Mouse (Mus musculus) heart, embryonic 10.5 days (tissue): ENCODE results near the gene Ovol3. TPM values are rescaled to one million over a fixed set of nuclear protein-coding genes. Genes with fewer than 3 reads are reported as not detected.

Experiments
- DNase-seq: peaks from one replicate; pipeline ENCODE4 v3.0.0-alpha.2; 2017; ENCODE audit warnings: low spot score
- H3K27ac ChIP-seq: fragments of 300-500 bp; sonication (generic); 2 replicates; pipeline ENCODE4 v1.5.1; 2016; ENCODE audit warnings: mild to moderate bottlenecking
- H3K27me3 ChIP-seq: fragments of 300-500 bp; sonication (generic); 2 replicates; pipeline ENCODE4 v1.6.1; 2016; ENCODE audit warnings: mild to moderate bottlenecking; ENCODE audit not compliant: poor library complexity, insufficient read depth, severe bottlenecking
- H3K36me3 ChIP-seq: fragments of 300-500 bp; sonication (generic); 2 replicates; pipeline ENCODE4 v1.6.1; 2016; ENCODE audit warnings: mild to moderate bottlenecking, moderate library complexity
- H3K4me1 ChIP-seq: fragments of 300-500 bp; sonication (generic); 2 replicates; pipeline ENCODE4 v1.6.1; 2016; ENCODE audit warnings: mild to moderate bottlenecking
- H3K4me3 ChIP-seq: fragments of 300-500 bp; sonication (generic); 2 replicates; pipeline ENCODE4 v1.5.1; 2016; ENCODE audit warnings: mild to moderate bottlenecking, moderate library complexity
- H3K9me3 ChIP-seq: fragments of 300-500 bp; sonication (generic); 2 replicates; pipeline ENCODE4 v1.6.1; 2016; ENCODE audit warnings: mild to moderate bottlenecking, moderate library complexity
- WGBS: fragments of 180-500 bp; shearing (Covaris S2); methylation state at CpG from one replicate; pipeline ENCODE4 v1.1.7; 2016; 5-methylcytosine and 5-hydroxymethylcytosine counted together
- polyA plus RNA-seq: library from polyadenylated mRNA; unstranded; fragments of >200 nt; fragmentation: Nextera tagmentation; extraction: Ambion mirVana; gene quantifications from 2 replicates; pipeline ENCODE4 v1.2.1, GENCODE M21; 2016

The Ovol3 gene
- polyA plus RNA-seq, 1 experiment from 2014 or later = not detected

DNA sequence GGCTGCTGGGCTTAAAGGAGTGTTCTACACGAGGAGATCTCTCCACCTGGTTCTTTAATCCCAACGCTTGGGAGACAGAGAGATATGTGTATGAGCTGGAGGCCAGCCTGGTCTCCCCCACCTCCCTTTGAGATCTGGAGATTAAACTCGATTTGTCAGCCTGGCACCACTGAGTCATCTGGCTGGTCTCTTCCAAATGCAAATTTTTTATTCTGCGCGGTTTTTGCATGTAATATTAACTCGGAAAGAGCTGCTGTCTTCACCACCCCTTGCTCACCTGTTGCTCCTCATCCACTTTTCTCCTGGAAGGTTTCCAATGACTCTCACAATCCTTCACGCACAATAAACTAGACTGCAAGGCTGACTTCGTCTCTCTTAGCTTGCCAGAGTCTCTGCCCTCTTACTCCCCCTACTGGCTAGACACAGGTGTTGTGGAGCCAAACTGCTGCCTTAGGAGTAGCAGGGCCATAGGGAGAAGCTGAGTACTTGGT lies 37.0 kb downstream of the Ovol3 start, which contains the start of gene Capns1:
Gene Capns1, minus strand, starts transcription at position 331 of the 491 bp plus-strand sequence.
- H3K4me3 ChIP-seq = peak within 1 kb of the TSS; percentile 31
- WGBS = 11% methylated on average over 8 of the region's 8 CpGs

DNA sequence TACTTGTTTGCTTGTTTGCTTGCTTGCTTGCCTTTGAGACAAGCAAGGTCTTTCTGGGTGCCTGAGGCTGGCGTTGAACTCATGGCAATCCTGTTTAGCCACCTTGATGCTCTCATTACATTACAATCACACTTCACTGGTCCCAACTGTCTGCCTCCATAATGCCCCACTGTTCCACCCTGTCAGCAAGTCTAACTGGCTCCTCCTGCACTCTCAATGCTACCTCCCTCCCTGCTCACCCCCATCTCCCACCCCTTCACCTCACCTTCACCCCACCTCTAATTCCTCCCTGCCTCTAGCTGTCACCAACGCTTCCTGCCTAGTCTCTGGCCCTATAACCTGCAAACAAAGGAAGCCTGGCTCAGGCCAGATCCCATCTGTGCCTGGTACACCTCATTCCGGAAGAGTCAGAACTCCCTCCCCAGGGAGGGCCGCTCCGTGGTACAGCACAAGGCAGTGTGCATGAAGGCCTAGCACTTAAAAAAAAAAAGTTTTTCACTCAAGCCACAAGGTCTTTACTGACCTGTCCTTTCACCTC lies 37.9 kb downstream of the Ovol3 start:
- Histone ChIP-seq H3K36me3 (peaks cover 2% of the 10 kb centered on the region; the same call in 1 of the 2 replicates), H3K27me3 (no peaks in the 10 kb centered on the region), H3K4me3 (no peak overlapping the region; the same call in 1 of the 2 replicates), H3K27ac (0 out of 2 replicates have a peak overlapping the region, but pooled peaks have one; percentile 52), H3K4me1 (peaks cover 39% of the 10 kb centered on the region), H3K9me3 (no peaks in the 10 kb centered on the region)
- 58% methylated on average over 5 of the region's 5 CpGs for WGBS
- DNase-seq = no peak

More for the DNA sequence above, 37.0 kb downstream of the Ovol3 start, which contains the start of gene Capns1:
- Histone ChIP-seq H3K27ac (peak within 1 kb of the TSS; percentile 52; the same call in 1 of the 2 replicates), H3K27me3 (no peaks in the 10 kb centered on the region), H3K36me3 (no peaks in the 10 kb centered on the region), H3K4me1 (peaks cover 34% of the 10 kb centered on the region), H3K9me3 (no peaks in the 10 kb centered on the region)
- peak; percentile 87 for DNase-seq

DNA sequence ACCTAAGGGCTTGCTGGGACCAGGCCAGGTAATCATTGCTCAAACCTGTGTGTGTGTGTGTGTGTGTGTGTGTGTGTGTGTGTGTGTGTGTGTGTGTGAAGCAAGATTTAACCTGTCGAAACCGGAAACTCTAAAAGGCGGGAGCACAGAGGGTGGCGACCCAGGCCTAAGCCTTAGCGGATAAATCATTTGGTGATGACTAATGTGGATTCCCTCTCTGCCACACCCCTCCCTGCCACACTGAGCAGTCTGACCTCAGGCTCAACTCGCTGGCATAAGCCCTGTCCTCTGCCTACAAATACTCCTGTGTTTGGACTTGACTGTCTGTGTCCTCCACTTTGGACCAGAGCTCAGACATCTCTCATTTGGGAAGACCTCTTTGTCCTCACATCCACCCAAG lies 39.4 kb downstream of the Ovol3 start:
- WGBS = 81% methylated on average over 6 of the region's 6 CpGs
- H3K4me3 ChIP-seq = no peak overlapping the region
- no peak for DNase-seq

DNA sequence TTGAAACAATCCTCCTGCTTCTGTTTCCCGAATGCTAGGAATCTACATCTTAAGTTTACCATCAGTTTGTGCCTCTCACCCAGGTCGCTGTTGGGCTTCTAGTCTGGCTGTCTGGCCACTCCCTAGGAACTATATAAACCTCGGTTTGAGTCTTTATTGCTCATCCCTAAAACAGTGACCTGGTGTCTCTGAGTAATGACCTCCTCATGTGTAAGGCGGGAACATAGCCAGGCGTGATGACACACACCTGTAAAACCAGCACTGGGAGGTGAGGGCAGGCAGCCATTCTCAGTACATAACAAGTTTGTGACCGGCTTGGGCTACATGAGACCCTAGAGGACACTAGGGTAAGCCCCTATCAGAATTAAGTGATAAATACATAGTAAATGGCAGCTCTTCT lies 40.1 kb downstream of the Ovol3 start:
- H3K36me3 ChIP-seq = peaks cover 24% of the 10 kb centered on the region
- WGBS = 70% methylated on average over 6 of the region's 6 CpGs

More for the DNA sequence above, 39.4 kb downstream of the Ovol3 start:
- H3K27me3 ChIP-seq = no peaks in the 10 kb centered on the region
- H3K4me1 ChIP-seq = peaks cover 40% of the 10 kb centered on the region
- H3K36me3 ChIP-seq = peaks cover 17% of the 10 kb centered on the region
- no peak overlapping the region for H3K27ac ChIP-seq
- no peaks in the 10 kb centered on the region for H3K9me3 ChIP-seq

DNA sequence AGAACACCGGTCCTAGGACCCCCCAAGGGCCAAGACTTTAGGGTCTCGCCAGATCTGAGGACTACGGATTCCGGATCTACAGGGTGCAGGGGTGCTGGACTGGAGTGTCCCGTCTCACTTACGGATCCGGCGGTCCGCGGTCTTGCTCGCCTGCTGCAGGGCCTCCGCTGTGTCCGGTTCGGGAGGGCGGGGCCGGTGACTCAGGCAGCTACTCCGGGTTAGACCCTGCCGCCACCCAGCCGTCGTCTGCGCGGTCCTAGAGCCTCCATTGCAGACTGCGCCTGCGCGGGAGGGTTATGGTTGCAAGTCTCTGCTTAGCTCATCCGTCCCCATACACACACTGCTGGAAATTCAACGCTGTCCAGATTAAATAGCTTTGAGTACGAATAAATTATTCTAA lies 40.6 kb downstream of the Ovol3 start:
- peak overlapping the region; percentile 85 for H3K4me3 ChIP-seq

More for the DNA sequence above, 40.1 kb downstream of the Ovol3 start:
- Histone ChIP-seq H3K4me3 (peak overlapping the region; percentile 85; the same call in 1 of the 2 replicates), H3K4me1 (peaks cover 40% of the 10 kb centered on the region), H3K9me3 (no peaks in the 10 kb centered on the region), H3K27ac (peak overlapping the region; percentile 90), H3K27me3 (no peaks in the 10 kb centered on the region)
- DNase-seq = no peak

DNA sequence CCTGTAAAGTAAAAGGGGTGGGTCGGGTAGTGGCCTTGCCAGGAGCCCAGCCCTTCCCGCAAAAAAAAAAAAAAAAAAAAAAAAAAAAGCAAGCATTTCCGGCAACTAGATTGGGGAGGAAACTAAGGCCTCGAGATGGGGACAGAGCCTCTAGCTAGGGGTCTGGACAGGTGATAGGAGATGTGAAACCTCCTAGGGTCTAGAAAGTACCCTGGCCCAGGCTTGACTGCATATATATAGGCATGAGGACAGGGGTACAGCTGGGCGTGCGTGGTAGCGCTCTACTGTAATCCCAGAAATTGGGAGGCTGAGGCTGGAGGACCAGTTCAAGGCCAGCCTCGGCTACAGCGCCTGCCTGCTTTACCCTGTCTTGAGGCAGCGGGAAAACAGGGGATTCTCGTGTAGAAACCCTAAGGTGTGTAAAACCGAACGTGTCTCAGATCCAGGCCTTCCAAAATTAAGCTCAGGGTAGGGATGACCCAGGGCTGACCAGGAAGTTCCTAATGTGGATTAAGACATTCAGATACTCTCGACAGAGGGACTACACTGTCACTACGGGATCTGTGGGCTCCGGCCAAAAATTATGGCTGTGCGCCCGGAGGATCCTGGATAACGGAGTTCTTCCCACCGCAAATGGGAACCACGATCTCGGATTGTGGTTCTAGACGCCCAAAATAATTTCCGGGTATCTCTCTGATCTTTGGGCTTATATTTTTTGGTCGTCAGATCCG lies 41.3 kb downstream of the Ovol3 start:
- peaks cover 40% of the 10 kb centered on the region for H3K4me1 ChIP-seq
- peak overlapping the region; percentile 85 for H3K4me3 ChIP-seq
- under 1% methylated on average over 26 of the region's 26 CpGs for WGBS
- H3K9me3 ChIP-seq = no peaks in the 10 kb centered on the region
- H3K27ac ChIP-seq = peak overlapping the region; percentile 90
- no peaks in the 10 kb centered on the region for H3K27me3 ChIP-seq
- H3K36me3 ChIP-seq = peaks cover 31% of the 10 kb centered on the region
- DNase-seq = no peak

More for the DNA sequence above, 40.6 kb downstream of the Ovol3 start:
- Histone ChIP-seq H3K27ac (peak overlapping the region; percentile 90), H3K27me3 (no peaks in the 10 kb centered on the region), H3K4me1 (peaks cover 40% of the 10 kb centered on the region), H3K9me3 (no peaks in the 10 kb centered on the region), H3K36me3 (peaks cover 29% of the 10 kb centered on the region)
- peak; percentile 99 for DNase-seq
- WGBS = under 1% methylated on average over 28 of the region's 28 CpGs

DNA sequence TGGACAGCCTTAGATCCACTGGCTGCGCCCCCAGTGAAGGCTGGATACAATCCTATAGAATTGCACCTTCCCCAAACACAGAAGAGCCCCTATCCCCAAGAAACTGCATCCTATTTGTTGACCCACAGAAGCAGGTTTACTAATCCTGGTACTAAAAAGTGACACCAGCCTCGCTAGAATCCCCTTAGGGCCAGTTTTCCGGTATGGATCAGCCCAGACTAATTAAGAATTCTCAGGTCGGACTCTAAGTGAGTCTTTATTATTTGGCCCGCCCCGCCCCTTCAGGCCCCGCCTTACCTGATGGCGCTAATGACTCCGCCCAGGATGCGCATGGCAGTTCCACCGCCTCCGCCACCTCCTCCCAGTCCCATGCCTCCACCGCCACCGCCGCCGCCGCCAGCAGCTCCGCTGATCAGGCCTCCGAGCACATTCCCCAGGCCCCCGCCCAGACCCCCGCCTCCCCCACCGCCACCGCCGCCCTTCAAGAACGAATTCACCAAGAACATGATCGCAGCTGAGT lies 41.9 kb downstream of the Ovol3 start:
- peak; percentile 95 for DNase-seq
- Histone ChIP-seq H3K27me3 (no peaks in the 10 kb centered on the region), H3K27ac (peak overlapping the region; percentile 90), H3K4me1 (peaks cover 40% of the 10 kb centered on the region), H3K4me3 (peak overlapping the region; percentile 85), H3K9me3 (no peaks in the 10 kb centered on the region), H3K36me3 (peaks cover 38% of the 10 kb centered on the region)
- under 1% methylated on average over 26 of the region's 26 CpGs for WGBS

DNA sequence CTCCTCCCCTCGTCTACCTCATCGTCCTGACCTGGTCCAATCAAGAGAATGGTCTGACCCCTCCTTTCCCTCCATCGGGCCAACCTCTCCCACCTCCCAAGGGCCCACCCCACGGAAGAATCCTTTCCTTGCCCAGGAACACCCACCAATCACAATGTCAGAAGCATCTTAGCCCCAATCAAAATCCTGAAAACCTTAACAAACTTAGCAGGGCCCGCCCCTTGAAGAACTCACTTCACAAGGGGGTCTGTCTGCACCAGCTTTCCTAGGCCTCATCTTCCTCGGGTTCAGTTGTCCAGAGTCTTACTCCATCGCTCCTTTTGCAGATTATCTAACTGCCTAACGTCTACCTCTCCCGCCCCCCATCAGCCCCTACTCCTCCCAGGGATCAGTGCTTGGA lies 42.5 kb downstream of the Ovol3 start:
- 24% methylated on average over 9 of the region's 9 CpGs for WGBS
- Histone ChIP-seq H3K36me3 (peaks cover 44% of the 10 kb centered on the region), H3K4me1 (peaks cover 35% of the 10 kb centered on the region), H3K27me3 (no peaks in the 10 kb centered on the region), H3K4me3 (peak overlapping the region; percentile 85), H3K27ac (peak overlapping the region; percentile 90), H3K9me3 (no peaks in the 10 kb centered on the region)
- DNase-seq = no peak

DNA sequence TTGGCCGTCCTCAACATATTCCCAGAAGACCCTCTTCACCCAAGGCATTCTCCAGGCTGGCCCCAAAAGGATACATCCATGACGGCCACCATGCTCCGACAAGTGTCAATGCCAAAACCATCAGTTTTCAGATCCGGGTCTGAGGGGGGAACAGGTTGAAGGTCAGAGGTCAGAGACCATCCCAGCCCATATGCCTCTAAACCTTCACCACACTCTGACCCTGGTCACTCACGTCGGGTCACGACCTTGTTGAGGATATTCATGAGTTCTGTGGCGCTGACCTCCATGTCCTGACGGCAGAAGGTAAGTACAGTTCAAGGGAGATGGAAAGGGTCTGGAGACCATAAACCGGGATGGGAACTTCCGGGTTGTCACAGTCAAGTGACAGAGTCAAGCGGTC lies 43.4 kb downstream of the Ovol3 start:
- DNase-seq = no peak
- peaks cover 53% of the 10 kb centered on the region for H3K36me3 ChIP-seq
- WGBS = 90% methylated on average over 12 of the region's 12 CpGs
- H3K27me3 ChIP-seq = no peaks in the 10 kb centered on the region
- H3K4me3 ChIP-seq = no peak overlapping the region
- H3K9me3 ChIP-seq = no peaks in the 10 kb centered on the region
- H3K27ac ChIP-seq = no peak overlapping the region
- H3K4me1 ChIP-seq = peaks cover 26% of the 10 kb centered on the region

DNA sequence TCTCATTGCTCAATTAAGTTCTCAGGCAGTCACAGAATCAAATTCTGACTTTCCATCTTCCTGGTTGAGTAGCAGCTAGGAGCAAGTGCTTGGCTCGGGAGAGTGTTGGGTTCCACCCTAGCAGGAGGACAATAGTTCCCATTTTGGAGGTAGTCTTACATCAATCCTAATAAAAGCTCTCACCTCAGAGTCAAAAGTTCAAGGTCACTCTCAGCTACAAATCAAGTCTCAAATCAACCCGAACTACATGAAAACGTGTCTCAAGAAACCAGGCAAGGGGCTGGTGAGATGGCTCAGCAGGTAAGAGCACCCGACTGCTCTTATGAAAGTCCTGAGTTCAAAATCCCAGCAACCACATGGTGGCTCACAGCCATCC lies 46.4 kb downstream of the Ovol3 start:
- Histone ChIP-seq H3K4me1 (peaks cover 29% of the 10 kb centered on the region), H3K27ac (no peak overlapping the region), H3K9me3 (no peaks in the 10 kb centered on the region), H3K4me3 (no peak overlapping the region), H3K27me3 (no peaks in the 10 kb centered on the region), H3K36me3 (peaks cover 72% of the 10 kb centered on the region)
- WGBS = 80% methylated on average over 4 of the region's 4 CpGs
- DNase-seq = no peak

DNA sequence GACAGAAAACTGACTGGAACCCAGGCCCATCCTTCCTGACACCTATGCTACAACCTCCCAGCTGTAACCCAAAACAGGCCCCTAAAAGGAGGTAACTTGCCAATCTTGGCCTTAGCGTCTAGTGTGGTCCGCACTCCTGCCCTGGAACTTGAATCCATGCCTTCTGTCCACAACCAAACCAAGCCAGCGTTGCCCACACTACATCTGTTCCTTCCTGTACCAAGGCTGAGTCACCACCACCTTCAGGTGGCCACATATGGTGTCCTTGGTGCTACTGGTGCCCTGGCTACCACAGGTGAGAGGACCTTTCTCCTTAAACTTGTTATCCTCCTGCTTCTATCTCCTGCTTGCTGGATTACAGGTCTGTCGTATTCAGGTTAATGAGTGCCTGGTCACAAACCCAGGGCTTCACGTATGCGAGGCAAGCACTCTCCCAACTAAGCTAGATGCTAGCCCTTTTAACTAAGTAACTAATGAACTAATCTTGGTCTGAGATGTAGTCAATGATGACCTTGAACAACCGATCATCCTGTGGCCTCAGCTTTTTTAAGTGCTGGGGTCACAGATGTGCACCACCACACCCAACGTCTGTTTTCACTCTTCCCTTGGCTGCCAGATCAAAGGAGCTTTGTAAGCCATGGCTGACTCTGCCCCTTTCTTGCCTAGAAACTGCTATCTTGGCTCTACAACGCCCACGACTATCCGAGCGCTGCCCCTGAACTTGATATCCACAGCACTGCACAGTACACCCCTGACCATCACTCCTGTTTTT lies 47.0 kb downstream of the Ovol3 start:
- H3K4me1 ChIP-seq = peaks cover 32% of the 10 kb centered on the region
- H3K4me3 ChIP-seq = no peak overlapping the region
- no peak overlapping the region for H3K27ac ChIP-seq
- H3K27me3 ChIP-seq = no peaks in the 10 kb centered on the region
- no peak for DNase-seq
- 76% methylated on average over 12 of the region's 12 CpGs for WGBS
- H3K9me3 ChIP-seq = no peaks in the 10 kb centered on the region
- H3K36me3 ChIP-seq = peaks cover 72% of the 10 kb centered on the region

DNA sequence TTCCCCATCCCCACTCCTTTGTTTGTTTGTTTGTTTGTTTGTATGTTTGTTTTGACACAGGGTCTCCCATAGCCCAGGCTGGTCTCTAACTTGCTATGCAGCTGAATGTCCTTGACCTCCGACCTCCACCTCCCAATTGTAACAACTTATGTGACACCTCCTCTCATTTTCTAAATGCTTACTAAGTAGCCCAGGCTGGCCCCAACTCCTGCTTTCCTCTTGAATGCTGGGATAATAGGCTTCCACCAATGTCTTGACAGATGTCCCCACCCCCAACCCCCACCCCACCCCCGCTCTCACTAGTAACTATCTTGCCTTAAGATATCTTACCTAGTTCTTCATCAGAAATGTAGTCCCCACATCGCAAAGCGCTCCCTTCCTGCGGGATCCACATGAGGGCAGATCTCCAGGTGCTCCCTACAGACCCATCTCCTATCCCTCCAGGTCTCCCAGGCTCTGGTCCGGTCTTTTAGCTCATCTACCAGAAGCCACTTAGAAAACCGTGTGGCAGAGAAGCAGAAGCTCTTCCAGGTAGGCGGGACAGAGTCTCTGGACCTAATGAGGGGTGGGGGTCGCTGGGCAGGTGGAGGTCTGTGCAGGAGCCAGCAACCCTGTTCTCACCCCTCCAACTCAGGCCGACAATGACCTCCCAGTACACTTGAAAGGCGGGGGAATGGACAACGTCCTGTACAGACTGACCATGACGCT lies 50.7 kb downstream of the Ovol3 start:
- H3K4me1 ChIP-seq = peaks cover 23% of the 10 kb centered on the region; the same call in 1 of the 2 replicates
- no peaks in the 10 kb centered on the region for H3K9me3 ChIP-seq
- peaks cover 45% of the 10 kb centered on the region for H3K36me3 ChIP-seq
- no peaks in the 10 kb centered on the region for H3K27me3 ChIP-seq
- peak overlapping the region; percentile 58 for H3K4me3 ChIP-seq
- 65% methylated on average over 13 of the region's 13 CpGs for WGBS
- DNase-seq = no peak
- peak overlapping the region; percentile 81; the same call in 1 of the 2 replicates for H3K27ac ChIP-seq
